In the genomic region with DNA sequence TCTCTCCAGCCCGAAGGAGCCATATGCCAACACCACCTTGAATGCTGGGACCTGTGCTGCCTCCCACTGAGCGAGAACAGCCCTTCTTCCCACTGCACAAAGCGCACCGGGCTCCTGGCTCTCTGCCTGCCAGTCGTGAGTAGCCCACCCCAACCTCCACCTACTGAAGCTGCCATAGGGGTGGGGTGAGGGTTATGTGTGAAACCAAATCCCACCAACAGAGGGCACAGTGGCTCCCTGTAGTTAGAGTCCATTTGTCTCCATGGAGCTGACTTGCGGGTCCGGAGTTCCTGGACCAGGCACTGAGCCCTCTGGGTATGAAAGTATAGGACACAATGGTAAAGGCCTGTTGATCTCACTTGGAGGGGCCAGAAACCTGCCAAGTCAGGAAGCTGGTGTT, we compare ENCODE assay signal across 11 mouse cellular contexts. TPM values are rescaled to one million over a fixed set of nuclear protein-coding genes. Genes with fewer than 3 reads are reported as not detected.
DNase-seq lines count a peak whose midpoint lies in the region; ATAC-seq and TF ChIP-seq lines count a peak whose summit lies in the region.
"Had no signal": no experiment of that assay in that cellular context is flagged by ENCODE, and none has a peak within 500 bp of the region (broad histone marks: within the 10 kb centered on the region; RNA-seq: fewer than 3 reads in every experiment).

No protein-coding gene starts in this region.

- intact Hi-C loops in heart, postnatal 10 days (cut with DNase I) = no loop called here
- intact Hi-C loops in heart, postnatal 36 days (cut with DNase I) = no loop called here

- no peak overlapping the region for H3K4me3 ChIP-seq in C2C12 (ENCODE audit: insufficient read depth, poor library complexity, severe bottlenecking)
- H3K4me3 ChIP-seq: embryonic facial prominence, embryonic 15.5 days; liver, embryonic 13.5 days; stomach, embryonic 15.5 days had no signal

- H3ac ChIP-seq in C2C12 (ENCODE audit: control insufficient read depth, insufficient read length, low read depth) = no peak overlapping the region

- no peaks in the 10 kb centered on the region for H3K79me3 ChIP-seq in C2C12 (ENCODE audit: low read depth)

- no peaks in the 10 kb centered on the region for H3K36me3 ChIP-seq in C2C12 (ENCODE audit: control insufficient read depth, insufficient read depth)
- H3K36me3 ChIP-seq: embryonic facial prominence, embryonic 15.5 days; liver, embryonic 13.5 days; stomach, embryonic 15.5 days had no signal

- peak; percentile 25 for TF ChIP-seq CTCF in C2C12 (IDR thresholded peaks at IDR 0.05; ENCODE audit: control insufficient read depth, insufficient read depth, insufficient read length)

- no peaks in the 10 kb centered on the region for H3K79me2 ChIP-seq in C2C12 (ENCODE audit: control insufficient read depth, insufficient read depth)

- no peaks in the 10 kb centered on the region for H3K27me3 ChIP-seq in C2C12 (ENCODE audit: control insufficient read depth, insufficient read depth, insufficient read length)
- H3K27me3 ChIP-seq: stomach, embryonic 15.5 days had no signal

- peak; percentile 39; the same call in 1 of the 2 replicates for ATAC-seq in megakaryocyte, adult 5-6 weeks (ENCODE audit: poor library complexity, severe bottlenecking)

- DNase-seq in heart, postnatal 10 days = peak; percentile 36 to 53
- DNase-seq in heart, postnatal 36 days = no peak
- DNase-seq in adrenal gland, postnatal 10 days = peak; percentile 58
- peak; percentile 52 for DNase-seq in induced T-regulatory cell, adult 2 months (ENCODE audit: low read depth)
- DNase-seq in natural killer cell, adult 2 months (ENCODE audit: low spot score in 2 of 2) = no peak
- DNase-seq in gastrocnemius, adult 18-20 months (ENCODE audit: low spot score) = no peak
- DNase-seq: liver, embryonic 13.5 days had no signal

TF ChIP-seq in C2C12, 6 proteins besides CTCF, POLR2A, EP300 and RAD21:
- TF ChIP-seq MYOD1 (IDR thresholded peaks at IDR 0.05; ENCODE audit: control insufficient read depth, insufficient read length, low read depth) = no peak
- TF ChIP-seq FOSL1 (IDR thresholded peaks at IDR 0.05; ENCODE audit: insufficient read depth, low read length, poor library complexity, severe bottlenecking) = no peak
- TF ChIP-seq USF1 (IDR thresholded peaks at IDR 0.05; ENCODE audit: low read depth) = no peak
- no peak for TF ChIP-seq CEBPB (IDR thresholded peaks at IDR 0.05; ENCODE audit: low read depth)
- TF ChIP-seq MYOG (IDR thresholded peaks at IDR 0.05; ENCODE audit: control insufficient read depth, extremely low read depth, insufficient read length) = no peak
- TF ChIP-seq MAX (IDR thresholded peaks at IDR 0.05) = no peak

RNA-seq across cellular contexts. Expression of gene Lrcol1, which starts 10.2 kb away (rescaled TPM):
- not detected for total RNA-seq in heart, postnatal 10 days (2021)
- not detected for total RNA-seq in heart, postnatal 36 days (2021)
- polyA plus RNA-seq in C2C12 (2012; fragmentation: generic; extraction: Trizol) = not detected
- not detected for total RNA-seq in adrenal gland, postnatal 10 days (2021)
- total RNA-seq in megakaryocyte, adult 5-6 weeks (2015) = not detected in 2 replicates
- total RNA-seq in megakaryocyte, adult 5-6 weeks (2017) = not detected in 2 replicates
- not detected for total RNA-seq in gastrocnemius, adult 18-20 months (2021)
- polyA plus RNA-seq: embryonic facial prominence, embryonic 15.5 days; liver, embryonic 13.5 days; stomach, embryonic 15.5 days had no signal

RNA-seq across cellular contexts. Expression of gene P2rx2, which starts 11.7 kb away (rescaled TPM):
- not detected for total RNA-seq in heart, postnatal 10 days (2021)
- total RNA-seq in heart, postnatal 36 days (2021) = not detected
- polyA plus RNA-seq in C2C12 (2012; fragmentation: generic; extraction: Trizol) = 0.09 TPM
- total RNA-seq in adrenal gland, postnatal 10 days (2021) = under 1 TPM; 0.63 to 0.97 TPM
- total RNA-seq in megakaryocyte, adult 5-6 weeks (2015) = not detected in 2 replicates
- total RNA-seq in megakaryocyte, adult 5-6 weeks (2017) = 0.11 TPM in 1 of 2 replicates, not detected in the other
- not detected for total RNA-seq in gastrocnemius, adult 18-20 months (2021)
- polyA plus RNA-seq: liver, embryonic 13.5 days had no signal

Comparison
In these comparisons a context has a peak if more than half of its experiments do, and no peak if none do; other contexts are left out.
1. DNase-seq: peak in heart, postnatal 10 days (2 of 2), adrenal gland, postnatal 10 days (single experiment) and induced T-regulatory cell, adult 2 months (single experiment); none in heart, postnatal 36 days (0 of 2), natural killer cell, adult 2 months (0 of 2) and gastrocnemius, adult 18-20 months (single experiment).